Mouse (Mus musculus) spleen, adult 2 months (tissue): ENCODE data around the gene Sobp.

ENCODE experiments used
- CTCF ChIP-seq: fragments of 200-500 bp; IDR thresholded peaks from 2 replicates; pipeline ENCODE4 v1.5.1; 2011; ENCODE audit warnings: mild to moderate bottlenecking, inconsistent platforms; ENCODE audit not compliant: insufficient read depth, insufficient read length, insufficient replicate concordance; ENCODE audit errors: extremely low read depth
- POLR2A ChIP-seq: fragments of 200-500 bp; IDR thresholded peaks from 2 replicates; pipeline ENCODE4 v1.6.1; 2011; ENCODE audit warnings: low read depth, low read length, inconsistent platforms

DNA sequence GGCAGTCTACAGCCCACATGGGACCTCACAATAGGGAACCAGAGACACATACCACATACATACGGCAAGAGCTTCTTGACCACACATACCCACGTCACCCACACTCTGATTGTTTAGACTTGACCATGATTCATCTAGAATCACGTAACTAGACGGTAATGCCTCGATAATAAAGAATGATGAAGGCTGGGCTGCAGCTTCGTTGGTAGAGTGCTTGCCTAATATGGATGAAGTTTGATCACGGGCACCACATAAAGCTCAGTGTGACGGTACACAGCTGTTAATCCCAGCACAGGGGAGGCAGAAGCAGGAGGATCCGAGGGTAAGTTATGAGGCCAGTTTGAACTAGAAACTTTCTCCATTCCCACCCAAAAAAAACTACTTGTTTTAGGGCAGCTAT lies 31.2 kb downstream of the Sobp start:
- TF ChIP-seq CTCF (no peak), POLR2A (no peak)
